Mouse (Mus musculus) testis, adult 2 months (tissue): ENCODE measurements around the gene Dock1.

Experiments
- CTCF ChIP-seq: fragments of 200-500 bp; IDR thresholded peaks from 2 replicates; pipeline ENCODE4 v1.5.1; 2012; ENCODE audit warnings: low read depth, mild to moderate bottlenecking, inconsistent platforms, low read length, moderate library complexity; ENCODE audit not compliant: control insufficient read depth, insufficient read depth, insufficient replicate concordance
- POLR2A ChIP-seq: fragments of 200-500 bp; IDR thresholded peaks from 2 replicates; pipeline ENCODE4 v1.6.1; 2012; ENCODE audit warnings: low read depth, mild to moderate bottlenecking, inconsistent platforms, low read length, moderate library complexity; ENCODE audit not compliant: control insufficient read depth

GRCm38 (mm10) chr7:134729348-134729747 is 58.9 kb downstream of the Dock1 start:
- TF ChIP-seq POLR2A (no peak), CTCF (no peak)
